Mouse (Mus musculus) intestine, postnatal 0 days (tissue): ENCODE measurements around the gene Gpr15. TPM values are rescaled to one million over a fixed set of nuclear protein-coding genes. Genes with fewer than 3 reads are reported as not detected.

Experiments used
- ATAC-seq: fragments of 200-750 bp; cut with Nextera tagmentation; 2 replicates; pipeline ENCODE4 v1.8.0; 2017; ENCODE audit warnings: mild to moderate bottlenecking, moderate TSS enrichment, moderate library complexity
- H3K27ac ChIP-seq: fragments of 300-500 bp; sonication (generic); 2 replicates; pipeline ENCODE4 v1.5.1; 2014; ENCODE audit warnings: mild to moderate bottlenecking, low read depth, low read length, moderate library complexity
- H3K27me3 ChIP-seq: fragments of 300-500 bp; sonication (generic); replicated peaks from 2 replicates; pipeline ENCODE4 v1.6.1; 2014; ENCODE audit warnings: low read length, mixed read lengths; ENCODE audit not compliant: control insufficient read depth, insufficient read depth
- H3K36me3 ChIP-seq: fragments of 300-500 bp; sonication (generic); 2 replicates; pipeline ENCODE4 v1.6.1; 2014; ENCODE audit warnings: mild to moderate bottlenecking, moderate library complexity; ENCODE audit not compliant: control insufficient read depth, insufficient read depth
- H3K4me1 ChIP-seq: fragments of 300-500 bp; sonication (generic); replicated peaks from 2 replicates; pipeline ENCODE4 v1.6.1; 2014; ENCODE audit warnings: antibody characterized with exemption, low read length, mixed read lengths; ENCODE audit not compliant: control insufficient read depth, insufficient read depth
- H3K4me2 ChIP-seq: fragments of 300-500 bp; sonication (generic); replicated peaks from 2 replicates; pipeline ENCODE4 v1.6.1; 2014; ENCODE audit warnings: low read depth, mild to moderate bottlenecking, moderate library complexity
- H3K4me3 ChIP-seq: fragments of 300-500 bp; sonication (generic); 2 replicates; pipeline ENCODE4 v1.5.1; 2014; ENCODE audit warnings: low read depth, low read length
- H3K9ac ChIP-seq: fragments of 300-500 bp; sonication (generic); 2 replicates; pipeline ENCODE4 v1.6.1; 2014; ENCODE audit warnings: mild to moderate bottlenecking, low read depth, low read length
- H3K9me3 ChIP-seq: fragments of 300-500 bp; sonication (generic); 2 replicates; pipeline ENCODE4 v1.6.1; 2016; ENCODE audit warnings: mixed run types; ENCODE audit not compliant: control insufficient read depth
- CTCF ChIP-seq: sonication (generic); IDR thresholded peaks from 2 replicates; pipeline ENCODE4 v1.5.1; 2016; ENCODE audit warnings: low read depth, mild to moderate bottlenecking, control low read depth, antibody characterized with exemption, moderate library complexity
- WGBS: fragments of 180-500 bp; shearing (Covaris S2); extraction: QIAGEN DNeasy Blood & Tissue Kit; methylation state at CpG from one replicate; pipeline ENCODE4 v1.1.7; 2014; 5-methylcytosine and 5-hydroxymethylcytosine counted together
- polyA plus RNA-seq: library from polyadenylated mRNA; unstranded; fragments of >200 nt; fragmentation: Nextera tagmentation; extraction: Ambion mirVana; gene quantifications from 2 replicates; pipeline ENCODE4 v1.2.1, GENCODE M21; 2015

The Gpr15 gene
- polyA plus RNA-seq, 1 experiment from 2014 or later: 0.20 TPM

DNA sequence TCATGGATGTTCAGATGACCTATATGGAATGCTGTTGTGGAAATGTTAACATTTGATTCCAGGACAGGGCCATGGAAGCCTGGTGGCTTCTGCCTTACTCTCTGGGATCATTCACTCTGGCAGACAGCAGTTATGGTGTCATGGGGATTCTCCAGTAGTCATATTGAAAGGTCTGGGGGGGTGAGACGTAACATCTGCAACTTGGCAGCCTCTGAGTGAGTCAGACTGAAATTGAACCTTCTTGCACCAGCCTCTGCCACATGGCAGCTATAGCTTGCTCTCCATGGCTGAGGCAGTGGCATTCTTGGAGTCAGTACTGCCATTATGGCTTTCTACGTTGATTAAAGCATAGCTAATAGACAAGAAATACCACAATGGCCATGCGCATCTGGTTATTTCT lies 22.1 kb downstream of the Gpr15 start:
- H3K4me3 ChIP-seq: no peak overlapping the region
- no peaks in the 10 kb centered on the region for H3K4me1 ChIP-seq
- no peak overlapping the region for H3K27ac ChIP-seq
- H3K36me3 ChIP-seq: no peaks in the 10 kb centered on the region
- no peak for ATAC-seq
- no peaks in the 10 kb centered on the region for H3K9me3 ChIP-seq
- no peak overlapping the region for H3K9ac ChIP-seq
- no peaks in the 10 kb centered on the region for H3K27me3 ChIP-seq
- WGBS: 89% methylated on average over 3 of the region's 3 CpGs
- no peak for TF ChIP-seq CTCF
- H3K4me2 ChIP-seq: no peak overlapping the region

DNA sequence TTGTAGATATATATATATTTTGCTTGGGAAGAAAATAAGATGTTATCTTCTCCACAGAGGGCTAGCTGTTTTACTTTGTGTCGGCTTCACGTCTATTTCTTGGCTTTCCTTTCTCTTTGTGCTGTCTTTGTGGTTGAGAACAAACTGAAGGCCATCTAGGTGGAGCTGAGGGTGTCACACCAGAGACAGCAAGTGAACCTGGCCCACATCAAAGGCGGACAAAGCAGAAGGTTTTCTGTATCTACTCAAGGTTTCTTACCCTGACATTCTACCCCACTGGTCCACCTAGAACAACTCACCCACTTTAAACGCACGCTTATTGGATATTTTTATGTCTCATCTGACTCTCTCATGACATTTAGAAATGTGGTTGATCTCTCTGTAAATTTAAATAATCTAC lies 24.8 kb downstream of the Gpr15 start:
- H3K4me1 ChIP-seq: no peaks in the 10 kb centered on the region
- WGBS: 89% methylated on average over 5 of the region's 5 CpGs

DNA sequence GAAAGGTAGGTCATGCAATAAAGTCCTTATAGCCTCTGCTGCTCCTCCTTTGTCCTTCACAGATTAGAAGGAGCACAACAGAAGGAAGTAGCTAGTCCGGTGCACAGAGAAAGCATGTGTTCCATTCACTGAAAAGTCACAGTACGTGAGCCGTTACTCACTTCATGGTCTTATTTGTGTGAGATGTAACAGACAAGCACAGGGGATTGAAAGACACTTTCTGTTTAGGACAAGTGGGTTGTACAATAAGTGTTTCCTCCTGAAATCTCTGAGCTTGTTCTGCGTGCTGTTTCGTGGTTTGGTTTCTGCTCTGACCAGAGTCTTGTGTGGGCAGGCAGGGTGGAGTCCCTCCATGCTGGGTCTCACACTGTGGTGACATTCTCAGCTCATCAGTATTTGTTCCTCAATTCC lies 28.5 kb downstream of the Gpr15 start:
- Histone ChIP-seq H3K9ac (no peak overlapping the region), H3K27me3 (no peaks in the 10 kb centered on the region), H3K4me1 (no peaks in the 10 kb centered on the region), H3K4me3 (no peak overlapping the region), H3K36me3 (no peaks in the 10 kb centered on the region), H3K27ac (no peak overlapping the region), H3K4me2 (no peak overlapping the region), H3K9me3 (no peaks in the 10 kb centered on the region)
- no peak for TF ChIP-seq CTCF
- ATAC-seq: no peak
- 86% methylated on average over 5 of the region's 5 CpGs for WGBS

More for the DNA sequence above, 24.8 kb downstream of the Gpr15 start:
- no peak for TF ChIP-seq CTCF
- no peaks in the 10 kb centered on the region for H3K9me3 ChIP-seq
- no peak for ATAC-seq
- H3K4me2 ChIP-seq: no peak overlapping the region
- no peak overlapping the region for H3K27ac ChIP-seq
- H3K9ac ChIP-seq: no peak overlapping the region
- no peaks in the 10 kb centered on the region for H3K36me3 ChIP-seq
- H3K4me3 ChIP-seq: no peak overlapping the region
- H3K27me3 ChIP-seq: no peaks in the 10 kb centered on the region

DNA sequence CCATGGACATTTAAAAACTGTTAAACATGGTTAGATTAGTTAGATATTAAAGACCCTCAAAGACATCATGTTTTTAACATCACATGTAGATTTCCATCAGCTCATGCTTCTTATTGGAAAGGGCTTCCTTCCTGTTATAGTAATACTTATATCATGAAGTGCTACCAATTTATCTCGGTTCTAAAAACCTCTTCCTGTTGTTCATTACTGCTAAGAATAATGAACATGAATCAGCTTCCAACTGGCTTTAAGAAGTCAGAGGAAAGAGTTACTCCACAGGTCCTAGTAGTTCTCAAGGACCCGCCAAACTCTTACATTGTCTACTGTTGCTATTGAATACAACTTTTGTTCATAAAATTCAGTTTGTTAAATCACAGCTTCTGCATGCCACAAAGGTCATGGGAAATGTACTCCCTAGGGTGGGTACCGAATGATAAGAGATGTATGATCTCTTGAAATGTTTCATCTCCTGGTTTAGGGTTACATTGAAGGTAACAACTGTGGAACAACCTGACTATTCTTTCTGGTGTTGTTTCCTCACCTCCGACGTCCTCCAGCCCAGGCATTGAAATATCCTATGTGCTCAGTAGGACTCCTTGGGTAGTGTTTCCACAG lies 29.2 kb downstream of the Gpr15 start:
- no peak overlapping the region for H3K9ac ChIP-seq
- H3K4me3 ChIP-seq: no peak overlapping the region
- no peaks in the 10 kb centered on the region for H3K27me3 ChIP-seq
- WGBS: 76% methylated on average over 5 of the region's 5 CpGs
- H3K4me2 ChIP-seq: no peak overlapping the region
- TF ChIP-seq CTCF: no peak
- H3K4me1 ChIP-seq: no peaks in the 10 kb centered on the region
- no peak for ATAC-seq
- H3K27ac ChIP-seq: no peak overlapping the region
- H3K9me3 ChIP-seq: no peaks in the 10 kb centered on the region
- H3K36me3 ChIP-seq: no peaks in the 10 kb centered on the region

DNA sequence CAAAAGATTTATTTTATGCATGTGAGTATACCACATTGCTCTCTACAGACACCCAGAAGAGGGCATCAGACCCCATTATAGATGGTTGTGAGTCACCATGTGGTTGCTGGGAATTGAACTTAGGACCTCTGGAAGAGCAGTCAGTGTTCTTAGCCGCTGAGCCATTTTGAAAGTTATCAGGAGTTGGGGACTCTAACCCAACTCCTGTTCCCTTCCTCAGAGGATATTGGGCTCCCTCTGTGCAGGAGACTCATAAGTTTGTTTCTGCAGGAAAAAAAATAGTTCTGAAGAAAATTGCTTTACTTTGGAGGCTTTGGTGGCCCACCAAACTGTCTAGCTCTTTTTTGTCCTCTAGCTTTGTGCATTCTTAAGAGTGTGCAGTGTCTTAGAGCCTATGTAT lies 30.3 kb downstream of the Gpr15 start:
- Histone ChIP-seq H3K4me2 (no peak overlapping the region), H3K4me3 (no peak overlapping the region), H3K27me3 (no peaks in the 10 kb centered on the region), H3K9me3 (no peaks in the 10 kb centered on the region), H3K4me1 (no peaks in the 10 kb centered on the region), H3K9ac (no peak overlapping the region), H3K27ac (no peak overlapping the region), H3K36me3 (no peaks in the 10 kb centered on the region)
- no peak for TF ChIP-seq CTCF
- no peak for ATAC-seq
- WGBS: 94% methylated on average over 1 of the region's 1 CpGs

DNA sequence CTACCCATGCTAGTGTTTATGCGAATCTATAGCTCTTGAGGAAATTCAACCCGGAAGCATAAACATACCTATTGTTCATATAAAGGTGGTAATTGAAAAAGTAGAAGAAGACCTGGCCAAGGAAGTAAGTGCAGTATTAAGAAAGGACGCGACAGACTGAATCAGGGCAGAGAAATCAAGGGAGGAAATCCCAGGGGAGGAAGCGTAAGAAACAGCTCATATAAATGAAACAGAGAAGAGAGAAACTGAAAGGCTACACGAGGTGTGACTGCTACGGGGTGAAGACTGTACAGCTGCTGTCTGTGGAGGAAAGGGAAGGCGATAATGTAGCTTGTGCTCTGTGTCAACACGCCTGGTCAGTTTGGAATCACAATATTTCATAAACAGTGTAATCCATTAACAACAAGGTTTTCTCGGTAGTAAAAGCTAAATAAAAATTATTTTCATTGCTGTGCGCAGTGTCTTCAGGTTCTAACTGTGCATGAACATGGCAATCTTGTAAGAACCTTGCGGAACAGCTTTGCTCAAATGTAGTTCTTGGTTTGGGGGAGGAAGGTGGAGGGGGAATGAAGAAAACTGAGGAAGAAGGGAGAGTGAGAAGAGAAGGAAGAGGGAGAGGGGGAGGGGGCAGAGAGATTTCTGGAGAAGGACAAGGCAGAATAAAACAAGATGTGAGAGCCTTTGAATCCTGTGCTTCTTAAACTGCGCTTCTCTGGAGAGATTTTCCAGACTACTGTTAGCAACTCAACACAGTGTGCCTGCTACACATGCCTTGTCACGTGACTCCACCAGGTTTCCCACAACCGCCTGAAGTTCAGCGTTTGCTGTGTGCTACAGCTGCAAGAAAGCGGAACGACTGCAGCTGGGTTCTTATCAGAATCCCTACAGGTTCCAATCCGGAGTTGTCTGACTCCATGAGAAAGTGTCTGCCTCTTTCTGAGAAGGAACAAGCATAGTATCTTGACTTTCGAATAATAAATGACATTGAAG lies 33.0 kb downstream of the Gpr15 start:
- Histone ChIP-seq H3K27me3 (no peaks in the 10 kb centered on the region), H3K4me2 (no peak overlapping the region), H3K9me3 (no peaks in the 10 kb centered on the region), H3K4me3 (no peak overlapping the region), H3K4me1 (no peaks in the 10 kb centered on the region), H3K27ac (no peak overlapping the region), H3K9ac (no peak overlapping the region), H3K36me3 (no peaks in the 10 kb centered on the region)
- no peak for ATAC-seq
- no peak for TF ChIP-seq CTCF
- WGBS: 64% methylated on average over 20 of the region's 20 CpGs
